18 mouse cellular contexts compared by ENCODE assay signal in genomic region chr19:25105682-25106081, GRCm38 (mm10).
DNase-seq lines count a peak whose midpoint lies in the region; ATAC-seq and TF ChIP-seq lines count a peak whose summit lies in the region.
"Had no signal": no experiment of that assay in that cellular context is flagged by ENCODE, and none has a peak within 500 bp of the region (broad histone marks: within the 10 kb centered on the region; RNA-seq: fewer than 3 reads in every experiment).

No protein-coding gene starts in this region.

- TF ChIP-seq POLR2A in brain, embryonic 14.5 days (IDR thresholded peaks at IDR 0.05; ENCODE audit: borderline replicate concordance, extremely low read depth, insufficient read depth, insufficient read length, poor library complexity, severe bottlenecking): no peak

- H3K4me3 ChIP-seq in forebrain, embryonic 11.5 days (ENCODE audit: low read depth, low read length): no peak overlapping the region
- no peak overlapping the region for H3K4me3 ChIP-seq in forebrain, postnatal 0 days (ENCODE audit: low read depth, low read length)
- no peak overlapping the region for H3K4me3 ChIP-seq in forebrain, embryonic 14.5 days (ENCODE audit: low read depth, low read length)
- no peak overlapping the region for H3K4me3 ChIP-seq in forebrain, embryonic 15.5 days
- H3K4me3 ChIP-seq: embryonic facial prominence, embryonic 10.5 days; embryonic facial prominence, embryonic 12.5 days had no signal

- intact Hi-C loops in left cerebral cortex, postnatal 4 days (cut with DNase I): loop anchor here (5.0 kb wide), 1 partner anchor 143 kb away; the partner anchor contains the start of gene Cbwd1

- H3K4me2 ChIP-seq in forebrain, embryonic 11.5 days (ENCODE audit: low read depth, low read length, severe bottlenecking): no peak overlapping the region
- no peak overlapping the region for H3K4me2 ChIP-seq in forebrain, postnatal 0 days (ENCODE audit: low read depth)
- H3K4me2 ChIP-seq in forebrain, embryonic 14.5 days (ENCODE audit: low read length): no peak overlapping the region
- no peak overlapping the region for H3K4me2 ChIP-seq in forebrain, embryonic 15.5 days (replicated peaks)
- H3K4me2 ChIP-seq: embryonic facial prominence, embryonic 12.5 days had no signal

- ATAC-seq in forebrain, embryonic 11.5 days (replicated peaks; ENCODE audit: low FRiP score): peak; percentile 56; the same call in 1 of the 2 replicates
- ATAC-seq in forebrain, postnatal 0 days: no peak
- ATAC-seq in forebrain, embryonic 14.5 days: no peak
- ATAC-seq in forebrain, embryonic 15.5 days (replicated peaks): no peak

- TF ChIP-seq CTCF in forebrain, postnatal 0 days (IDR thresholded peaks at IDR 0.05; ENCODE audit: low read depth): no peak
- no peak for TF ChIP-seq CTCF in brain, embryonic 14.5 days (IDR thresholded peaks at IDR 0.05; ENCODE audit: borderline replicate concordance, extremely low read depth, insufficient read depth, insufficient read length)

- H3K4me1 ChIP-seq in forebrain, embryonic 11.5 days (replicated peaks; ENCODE audit: control insufficient read depth, insufficient read depth, low read length): peaks cover 8% of the 10 kb centered on the region; the same call in 1 of the 2 replicates
- H3K4me1 ChIP-seq in forebrain, postnatal 0 days (ENCODE audit: insufficient read depth): no peaks in the 10 kb centered on the region
- H3K4me1 ChIP-seq in forebrain, embryonic 14.5 days (ENCODE audit: control insufficient read depth, insufficient read depth, low read length): no peaks in the 10 kb centered on the region
- no peaks in the 10 kb centered on the region for H3K4me1 ChIP-seq in forebrain, embryonic 15.5 days
- H3K4me1 ChIP-seq: embryonic facial prominence, embryonic 12.5 days had no signal

- peak; percentile 58 for DNase-seq in forebrain, embryonic 11.5 days (ENCODE audit: low spot score)
- no peak for DNase-seq in forebrain, postnatal 0 days
- DNase-seq in forebrain, embryonic 14.5 days (ENCODE audit: low spot score): peak; percentile 46
- DNase-seq in brain, embryonic 14.5 days (ENCODE audit: low read depth): peak; percentile 66
- peak; percentile 32 for DNase-seq in retina, embryonic 14.5 days (ENCODE audit: low spot score)
- DNase-seq in layer of hippocampus, adult 11-12 months (ENCODE audit: low spot score): no peak
- DNase-seq in left cerebral cortex, postnatal 4 days: no peak
- DNase-seq: adrenal gland, adult 2 months; adrenal gland, postnatal 10 days; adrenal gland, postnatal 25 days; cerebellum, adult 11-12 months; cerebellum, adult 2 months; cerebellum, adult 9-10 months; cerebellum, postnatal 10 days; cerebellum, postnatal 25 days had no signal

- H3K27me3 ChIP-seq in forebrain, embryonic 11.5 days (ENCODE audit: control insufficient read depth, insufficient read depth, low read length): no peaks in the 10 kb centered on the region
- H3K27me3 ChIP-seq in forebrain, postnatal 0 days (ENCODE audit: insufficient read depth, low read length): no peaks in the 10 kb centered on the region
- no peaks in the 10 kb centered on the region for H3K27me3 ChIP-seq in forebrain, embryonic 14.5 days (replicated peaks; ENCODE audit: control insufficient read depth, insufficient read depth, low read length)
- H3K27me3 ChIP-seq in forebrain, embryonic 15.5 days: no peaks in the 10 kb centered on the region
- H3K27me3 ChIP-seq: embryonic facial prominence, embryonic 12.5 days had no signal

- H3K9me3 ChIP-seq in forebrain, embryonic 11.5 days (ENCODE audit: control insufficient read depth, low read length): no peaks in the 10 kb centered on the region
- H3K9me3 ChIP-seq in forebrain, postnatal 0 days (ENCODE audit: low read length): no peaks in the 10 kb centered on the region
- no peaks in the 10 kb centered on the region for H3K9me3 ChIP-seq in forebrain, embryonic 14.5 days (replicated peaks; ENCODE audit: control insufficient read depth, low read length)
- H3K9me3 ChIP-seq in forebrain, embryonic 15.5 days: no peaks in the 10 kb centered on the region
- H3K9me3 ChIP-seq: embryonic facial prominence, embryonic 10.5 days; embryonic facial prominence, embryonic 12.5 days had no signal

- WGBS in forebrain, embryonic 11.5 days: 26% methylated on average over 9 of the region's 9 CpGs
- WGBS in forebrain, postnatal 0 days: 18% methylated on average over 9 of the region's 9 CpGs
- 11% methylated on average over 9 of the region's 9 CpGs for WGBS in forebrain, embryonic 14.5 days
- 10% methylated on average over 9 of the region's 9 CpGs for WGBS in forebrain, embryonic 15.5 days

- H3K27ac ChIP-seq in forebrain, embryonic 11.5 days (ENCODE audit: low read depth, low read length): no peak overlapping the region
- no peak overlapping the region for H3K27ac ChIP-seq in forebrain, postnatal 0 days (ENCODE audit: low read depth, low read length)
- no peak overlapping the region for H3K27ac ChIP-seq in forebrain, embryonic 14.5 days (ENCODE audit: low read depth, low read length)
- H3K27ac ChIP-seq in forebrain, embryonic 15.5 days (replicated peaks): no peak overlapping the region
- H3K27ac ChIP-seq: embryonic facial prominence, embryonic 10.5 days; embryonic facial prominence, embryonic 12.5 days had no signal

- no peaks in the 10 kb centered on the region for H3K36me3 ChIP-seq in forebrain, embryonic 11.5 days (ENCODE audit: control insufficient read depth, insufficient read depth, low read length)
- no peaks in the 10 kb centered on the region for H3K36me3 ChIP-seq in forebrain, postnatal 0 days (ENCODE audit: insufficient read depth)
- H3K36me3 ChIP-seq in forebrain, embryonic 14.5 days (ENCODE audit: control insufficient read depth, insufficient read depth, low read length): no peaks in the 10 kb centered on the region
- no peaks in the 10 kb centered on the region for H3K36me3 ChIP-seq in forebrain, embryonic 15.5 days
- H3K36me3 ChIP-seq: embryonic facial prominence, embryonic 10.5 days; embryonic facial prominence, embryonic 12.5 days had no signal

- no peak overlapping the region for H3K9ac ChIP-seq in forebrain, embryonic 11.5 days (ENCODE audit: low read length)
- H3K9ac ChIP-seq in forebrain, postnatal 0 days: no peak overlapping the region
- no peak overlapping the region for H3K9ac ChIP-seq in forebrain, embryonic 14.5 days (ENCODE audit: low read length)
- H3K9ac ChIP-seq in forebrain, embryonic 15.5 days (replicated peaks): no peak overlapping the region
- H3K9ac ChIP-seq: embryonic facial prominence, embryonic 12.5 days had no signal

Comparison
In these comparisons a context has a peak if more than half of its experiments do, and no peak if none do; other contexts are left out.
1. DNase-seq: peak in forebrain, embryonic 11.5 days (single experiment), forebrain, embryonic 14.5 days (single experiment), brain, embryonic 14.5 days (single experiment) and retina, embryonic 14.5 days (single experiment); none in forebrain, postnatal 0 days (single experiment), layer of hippocampus, adult 11-12 months (single experiment) and left cerebral cortex, postnatal 4 days (single experiment).